ENCODE assay signal across 8 mouse cellular contexts in the genomic region with DNA sequence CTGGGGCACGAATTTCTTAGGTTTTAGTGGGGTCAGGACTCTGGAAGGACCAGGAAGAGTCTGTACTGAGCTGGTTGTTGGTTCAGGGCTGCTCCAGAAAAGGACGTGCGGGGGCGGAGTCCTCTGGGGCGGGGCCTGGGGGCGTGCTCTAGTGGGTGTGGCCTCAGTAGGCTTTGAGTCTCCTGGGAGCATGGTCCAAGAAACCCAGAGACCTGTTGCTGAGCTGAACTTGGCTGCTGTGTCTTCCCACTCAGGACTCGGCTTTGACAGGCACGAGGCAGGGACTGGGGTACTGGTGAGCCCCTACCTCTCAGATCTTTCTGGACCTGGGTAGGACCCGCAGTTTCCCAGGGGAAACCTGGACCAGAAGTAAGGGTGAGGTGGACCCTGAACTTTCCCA. TPM values are rescaled to one million over a fixed set of nuclear protein-coding genes. Genes with fewer than 3 reads are reported as not detected.
A peak's percentile ranks its signal among the peaks of the same experiment; 100 is the strongest.
DNase-seq lines count a peak whose midpoint lies in the region; ATAC-seq and TF ChIP-seq lines count a peak whose summit lies in the region.

A gene (plus strand): TSS at position 176 of the 400 bp plus-strand sequence.

- no peaks in the 10 kb centered on the region; the same call in 1 of the 2 replicates for H3K4me1 ChIP-seq in midbrain, embryonic 16.5 days (ENCODE audit: control insufficient read depth, insufficient read depth, low read length)
- H3K4me1 ChIP-seq in midbrain, embryonic 11.5 days (ENCODE audit: control insufficient read depth, insufficient read depth, low read length), result peaks cover 6% of the 10 kb centered on the region
- no peaks in the 10 kb centered on the region; the same call in 1 of the 2 replicates for H3K4me1 ChIP-seq in bone marrow, adult 2 months (ENCODE audit: control insufficient read depth, insufficient read depth, low read length)
- H3K4me1 ChIP-seq in heart, embryonic 15.5 days (replicated peaks), result peaks cover 8% of the 10 kb centered on the region; the same call in 1 of the 2 replicates

- no peaks in the 10 kb centered on the region for H3K9me3 ChIP-seq in midbrain, embryonic 16.5 days (replicated peaks; ENCODE audit: control insufficient read depth, low read length, poor library complexity, severe bottlenecking)
- H3K9me3 ChIP-seq in midbrain, embryonic 11.5 days (ENCODE audit: control insufficient read depth, low read length), result no peaks in the 10 kb centered on the region
- H3K9me3 ChIP-seq in heart, embryonic 15.5 days (replicated peaks), result no peaks in the 10 kb centered on the region

- no peak for DNase-seq in midbrain, embryonic 11.5 days (ENCODE audit: low spot score, missing footprints)
- no peak for DNase-seq in layer of hippocampus, postnatal 36 days
- peak; percentile 50 for DNase-seq in yolk sac, embryonic 10.5 days (ENCODE audit: low spot score)
- no peak for DNase-seq in Muller cell, postnatal 12 days (ENCODE audit: inconsistent ontology term)

- no peaks in the 10 kb centered on the region for H3K27me3 ChIP-seq in midbrain, embryonic 16.5 days (ENCODE audit: control insufficient read depth, insufficient read depth, low read depth, low read length)
- no peaks in the 10 kb centered on the region for H3K27me3 ChIP-seq in midbrain, embryonic 11.5 days (ENCODE audit: control insufficient read depth, insufficient read depth, low read length)
- H3K27me3 ChIP-seq in heart, embryonic 15.5 days, result peaks cover 11% of the 10 kb centered on the region; the same call in 1 of the 2 replicates

- ATAC-seq in midbrain, embryonic 16.5 days, result no peak
- no peak for ATAC-seq in midbrain, embryonic 11.5 days (ENCODE audit: low FRiP score)
- peak; percentile 71; the same call in 1 of the 2 replicates for ATAC-seq in heart, embryonic 15.5 days (replicated peaks; ENCODE audit: insufficient number of reproducible peaks, insufficient read depth, low FRiP score, low read depth)
- ATAC-seq in monocyte, adult 5-6 weeks (replicated peaks; ENCODE audit: insufficient number of reproducible peaks, low FRiP score, low TSS enrichment, poor library complexity, severe bottlenecking), result peak; percentile 63; the same call in 1 of the 2 replicates

- H3K36me3 ChIP-seq in midbrain, embryonic 16.5 days (ENCODE audit: control insufficient read depth, insufficient read depth, low read length), result peaks cover 10% of the 10 kb centered on the region
- H3K36me3 ChIP-seq in midbrain, embryonic 11.5 days (ENCODE audit: control insufficient read depth, insufficient read depth, low read length), result no peaks in the 10 kb centered on the region
- no peaks in the 10 kb centered on the region for H3K36me3 ChIP-seq in heart, embryonic 15.5 days

- H3K9ac ChIP-seq in midbrain, embryonic 16.5 days (ENCODE audit: low read depth, low read length), result no peak within 1 kb of the TSS
- H3K9ac ChIP-seq in midbrain, embryonic 11.5 days (ENCODE audit: low read length), result no peak within 1 kb of the TSS
- H3K9ac ChIP-seq in heart, embryonic 15.5 days, result no peak within 1 kb of the TSS

- no peak within 1 kb of the TSS for H3K4me3 ChIP-seq in midbrain, embryonic 16.5 days (ENCODE audit: low read depth, low read length)
- no peak within 1 kb of the TSS for H3K4me3 ChIP-seq in midbrain, embryonic 11.5 days (ENCODE audit: low read depth, low read length)
- H3K4me3 ChIP-seq in bone marrow, adult 2 months (replicated peaks; ENCODE audit: control insufficient read depth, low read depth, low read length), result peak within 1 kb of the TSS; percentile 48
- H3K4me3 ChIP-seq in heart, embryonic 15.5 days, result no peak within 1 kb of the TSS

- TF ChIP-seq POLR2A in bone marrow, adult 2 months (IDR thresholded peaks at IDR 0.05; ENCODE audit: borderline replicate concordance, control insufficient read depth, low read depth, low read length), result no peak

- H3K27ac ChIP-seq in midbrain, embryonic 16.5 days (ENCODE audit: low read length), result no peak within 1 kb of the TSS
- H3K27ac ChIP-seq in midbrain, embryonic 11.5 days (ENCODE audit: low read depth, low read length), result no peak within 1 kb of the TSS
- H3K27ac ChIP-seq in bone marrow, adult 2 months (ENCODE audit: control insufficient read depth, insufficient read depth, low read depth, low read length, poor library complexity), result peak within 1 kb of the TSS; percentile 67; the same call in 1 of the 2 replicates
- H3K27ac ChIP-seq in heart, embryonic 15.5 days, result no peak within 1 kb of the TSS

- 34% methylated on average over 9 of the region's 9 CpGs for WGBS in midbrain, embryonic 16.5 days
- 32% methylated on average over 9 of the region's 9 CpGs for WGBS in midbrain, embryonic 11.5 days
- 2% methylated on average over 9 of the region's 9 CpGs for WGBS in bone marrow, adult 2 months
- WGBS in heart, embryonic 15.5 days, result 26% methylated on average over 9 of the region's 9 CpGs

- no peak for TF ChIP-seq CTCF in bone marrow, adult 2 months (IDR thresholded peaks at IDR 0.05; ENCODE audit: control insufficient read depth, insufficient read depth, low read length)

- no peak within 1 kb of the TSS for H3K4me2 ChIP-seq in midbrain, embryonic 16.5 days (ENCODE audit: low read length)
- no peak within 1 kb of the TSS for H3K4me2 ChIP-seq in midbrain, embryonic 11.5 days
- H3K4me2 ChIP-seq in heart, embryonic 15.5 days, result peak within 1 kb of the TSS; percentile 8; the same call in 1 of the 2 replicates

RNA-seq across cellular contexts. Expression of the gene that starts here (rescaled TPM):
- polyA plus RNA-seq in midbrain, embryonic 16.5 days (2015; fragmentation: Nextera tagmentation; extraction: Ambion mirVana), result 7.8 and 10.1 TPM in 2 replicates
- polyA plus RNA-seq in midbrain, embryonic 11.5 days (2014; fragmentation: Nextera tagmentation; extraction: Ambion mirVana), result 2.0 and 2.1 TPM in 2 replicates
- 25.9 and 51.0 TPM in 2 replicates for polyA plus RNA-seq in bone marrow, adult 2 months (2011; ENCODE audit: insufficient read depth, insufficient read length, low replicate concordance, missing spikeins)
- polyA plus RNA-seq in heart, embryonic 15.5 days (2015; fragmentation: Nextera tagmentation; extraction: Ambion mirVana), result 0.31 and 1.3 TPM in 2 replicates
- total RNA-seq in layer of hippocampus, postnatal 36 days (2021), result 10 to 100 TPM; 13.4 to 16.1 TPM
- total RNA-seq in monocyte, adult 5-6 weeks (2017), result 0.29 to 0.53 TPM (median 0.38 TPM) in 3 replicates

Comparison
In these comparisons a context has a peak if more than half of its experiments do, and no peak if none do; other contexts are left out.
1. Peak in ATAC-seq in monocyte, adult 5-6 weeks; RNA of the gene not detected or under 1 TPM.